Mouse (Mus musculus): ENCODE measurements around the gene Cdk11b.

GRCm38 (mm10) chr4:155611860-155612259, 12.8 kb upstream of the Cdk11b start:
- no peak for TF ChIP-seq EP300 (IDR thresholded peaks at IDR 0.05; ENCODE audit: low read depth in 1 of 2, low read length in 2 of 2)
- no peak for TF ChIP-seq MAX (IDR thresholded peaks at IDR 0.05; ENCODE audit: low read length)
- TF ChIP-seq CTCF (IDR thresholded peaks at IDR 0.05 in 2 of 3, conservative IDR thresholded peaks at IDR 0.05 in 1 of 3; ENCODE audit: control insufficient read depth in 1 of 3, insufficient read depth in 1 of 3, low read depth in 2 of 3, low read length in 3 of 3, poor library complexity in 1 of 3, severe bottlenecking in 1 of 3), result no peak
- TF ChIP-seq POLR2A (IDR thresholded peaks at IDR 0.05; ENCODE audit: control insufficient read depth in 1 of 2, insufficient read depth in 1 of 2, low read depth in 1 of 2, low read length in 2 of 2, poor library complexity in 1 of 2), result no peak
- no peak for TF ChIP-seq SMC3 (IDR thresholded peaks at IDR 0.05; ENCODE audit: low read depth, low read length)
- TF ChIP-seq MXI1 (IDR thresholded peaks at IDR 0.05; ENCODE audit: low read depth, low read length), result no peak
- TF ChIP-seq ZKSCAN1 (IDR thresholded peaks at IDR 0.05; ENCODE audit: low read depth, low read length), result no peak
- TF ChIP-seq HCFC1 (IDR thresholded peaks at IDR 0.05; ENCODE audit: low read depth, low read length), result no peak
- TF ChIP-seq MEF2A (IDR thresholded peaks at IDR 0.05; ENCODE audit: extremely low read depth, insufficient replicate concordance, low read depth, low read length, poor library complexity, severe bottlenecking), result no peak
- no peak for TF ChIP-seq ZMIZ1 (IDR thresholded peaks at IDR 0.05; ENCODE audit: low read depth, low read length)
- TF ChIP-seq TCF12 (IDR thresholded peaks at IDR 0.05; ENCODE audit: low read depth, low read length), result no peak
